Mouse (Mus musculus): ENCODE results near the gene Ube2h. TPM values are rescaled to one million over a fixed set of nuclear protein-coding genes. Genes with fewer than 3 reads are reported as not detected.

Gene Ube2h
- polyA plus RNA-seq, 1 experiment from 2014 or later: 68.1 TPM

DNA sequence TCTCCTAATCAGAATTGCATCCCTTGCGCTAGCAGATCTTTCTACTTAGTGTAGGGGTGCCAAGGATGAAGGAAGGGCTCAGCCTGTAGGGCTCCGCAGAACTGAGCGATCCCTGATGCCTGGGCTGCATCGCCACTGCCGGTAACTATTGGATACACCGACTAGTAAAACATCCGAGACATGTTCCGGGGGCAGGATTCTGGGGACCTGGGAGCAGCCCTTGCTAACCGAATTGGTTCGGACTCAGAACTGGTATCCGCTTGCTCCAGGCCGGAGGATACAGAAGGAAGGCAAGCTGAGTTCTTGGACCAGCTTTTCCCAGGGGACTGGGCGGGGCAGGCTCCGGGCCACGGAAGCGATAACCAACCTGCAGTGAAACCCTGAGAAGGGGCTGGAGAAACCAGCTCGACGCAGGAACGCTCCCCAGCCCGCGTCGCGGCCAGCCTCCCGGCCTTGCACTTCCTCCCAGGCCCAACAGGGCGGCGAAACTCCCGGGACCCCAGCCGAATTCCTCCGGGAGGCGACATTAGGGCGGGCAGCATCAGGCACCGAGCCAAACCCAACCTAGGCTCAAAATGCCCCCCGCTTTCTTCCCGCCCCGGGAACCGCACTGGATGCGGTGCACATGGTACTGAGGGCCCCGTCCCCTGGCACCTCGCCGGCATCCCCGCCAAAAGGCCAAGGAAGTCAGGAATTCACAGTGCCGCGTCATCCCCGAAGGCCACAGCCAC lies 131.4 kb downstream of the Ube2h start:
- WGBS: 2% methylated on average over 44 of the region's 44 CpGs
- H3K9me3 ChIP-seq (ENCODE audit: control insufficient read depth, low read length): no peaks in the 10 kb centered on the region
- H3K4me3 ChIP-seq (ENCODE audit: low read length): peak overlapping the region; percentile 48
- H3K9ac ChIP-seq (ENCODE audit: low read depth, low read length): peak overlapping the region; percentile 59
- H3K27ac ChIP-seq (ENCODE audit: low read depth, low read length): peak overlapping the region; percentile 65; the same call in 1 of the 2 replicates
- ATAC-seq (ENCODE audit: low FRiP score, low TSS enrichment): no peak
- H3K27me3 ChIP-seq (ENCODE audit: control insufficient read depth, insufficient read depth, low read length): peaks cover 78% of the 10 kb centered on the region
- H3K36me3 ChIP-seq (ENCODE audit: control insufficient read depth, insufficient read depth, low read length): no peaks in the 10 kb centered on the region
- peaks cover 48% of the 10 kb centered on the region for H3K4me1 ChIP-seq (ENCODE audit: control insufficient read depth, insufficient read depth, low read length)
- peak overlapping the region; percentile 56 for H3K4me2 ChIP-seq (replicated peaks; ENCODE audit: low read depth, low read length)

DNA sequence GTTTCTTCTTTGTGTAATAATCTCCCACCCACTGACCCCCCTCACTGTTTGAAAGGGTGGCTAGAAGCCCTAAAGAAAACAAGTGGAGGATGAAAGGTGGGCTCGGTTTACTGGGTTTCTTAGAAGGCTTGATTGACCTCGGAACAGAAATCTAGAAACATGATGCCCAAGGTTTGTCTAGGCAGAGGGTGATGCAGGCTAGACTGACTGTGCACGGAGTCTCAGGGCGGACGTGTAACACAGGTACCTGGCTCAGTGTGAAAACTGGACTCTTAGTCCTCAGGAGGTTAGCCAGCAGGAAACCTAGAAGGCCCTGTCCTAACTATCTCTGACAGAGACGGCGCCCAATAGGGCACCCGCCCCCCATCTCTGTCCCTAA lies 131.9 kb downstream of the Ube2h start:
- H3K9me3 ChIP-seq (ENCODE audit: control insufficient read depth, low read length): no peaks in the 10 kb centered on the region
- H3K36me3 ChIP-seq (ENCODE audit: control insufficient read depth, insufficient read depth, low read length): no peaks in the 10 kb centered on the region
- peaks cover 74% of the 10 kb centered on the region for H3K27me3 ChIP-seq (ENCODE audit: control insufficient read depth, insufficient read depth, low read length)
- H3K4me1 ChIP-seq (ENCODE audit: control insufficient read depth, insufficient read depth, low read length): peaks cover 51% of the 10 kb centered on the region
- 6% methylated on average over 8 of the region's 8 CpGs for WGBS
- H3K4me3 ChIP-seq (ENCODE audit: low read length): peak overlapping the region; percentile 48
- no peak for ATAC-seq (ENCODE audit: low FRiP score, low TSS enrichment)
- H3K27ac ChIP-seq (ENCODE audit: low read depth, low read length): no peak overlapping the region
- H3K9ac ChIP-seq (ENCODE audit: low read depth, low read length): 0 out of 2 replicates have a peak overlapping the region, but pooled peaks have one; percentile 59
- H3K4me2 ChIP-seq (replicated peaks; ENCODE audit: low read depth, low read length): peak overlapping the region; percentile 56

DNA sequence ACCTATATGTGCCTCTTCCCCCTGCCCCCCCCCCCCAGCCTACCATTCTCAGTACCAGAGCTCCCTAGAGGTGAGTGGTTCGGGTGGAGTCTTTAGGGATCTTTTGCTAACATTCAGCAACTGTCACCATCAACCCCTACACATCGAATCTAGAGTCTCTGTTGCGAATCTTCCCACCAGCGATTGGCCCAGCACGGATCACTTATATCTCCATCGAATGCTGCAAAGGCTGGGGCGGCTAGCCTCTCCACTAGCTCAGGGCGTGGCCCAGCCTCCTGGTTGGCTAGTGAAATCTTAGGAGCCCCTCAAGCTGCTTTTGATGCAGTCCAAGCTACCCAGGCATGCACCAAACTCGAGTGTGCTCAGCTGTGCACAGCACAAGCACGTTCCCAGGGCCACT lies 132.4 kb downstream of the Ube2h start:
- Histone ChIP-seq H3K27me3 (ENCODE audit: control insufficient read depth, insufficient read depth, low read length) (peaks cover 69% of the 10 kb centered on the region), H3K4me3 (ENCODE audit: low read length) (peak overlapping the region; percentile 48), H3K4me2 (replicated peaks; ENCODE audit: low read depth, low read length) (peak overlapping the region; percentile 56; the same call in 1 of the 2 replicates), H3K4me1 (ENCODE audit: control insufficient read depth, insufficient read depth, low read length) (peaks cover 55% of the 10 kb centered on the region), H3K9ac (ENCODE audit: low read depth, low read length) (no peak overlapping the region), H3K36me3 (ENCODE audit: control insufficient read depth, insufficient read depth, low read length) (no peaks in the 10 kb centered on the region), H3K9me3 (ENCODE audit: control insufficient read depth, low read length) (no peaks in the 10 kb centered on the region), H3K27ac (ENCODE audit: low read depth, low read length) (no peak overlapping the region)
- 19% methylated on average over 10 of the region's 10 CpGs for WGBS
- no peak for ATAC-seq (ENCODE audit: low FRiP score, low TSS enrichment)

DNA sequence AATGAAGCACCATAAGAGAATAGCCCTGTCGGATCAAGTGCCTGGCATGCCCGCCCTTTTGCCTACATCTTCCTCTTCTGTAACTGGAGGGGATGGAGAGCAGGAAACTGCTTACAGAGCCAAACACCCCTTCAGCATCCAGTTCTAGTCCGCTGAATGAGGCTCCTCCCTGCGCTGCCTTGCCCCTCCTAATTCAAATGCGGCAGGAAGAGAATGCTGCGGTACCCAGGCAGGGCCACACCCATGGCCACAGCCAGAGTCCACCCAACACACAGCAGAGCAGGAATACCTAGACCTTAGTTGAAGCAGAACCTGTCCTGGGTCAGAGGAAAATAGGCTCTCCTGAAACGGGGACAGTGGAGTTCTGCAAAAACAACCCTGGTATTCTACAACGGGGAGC lies 133.1 kb downstream of the Ube2h start:
- Histone ChIP-seq H3K27ac (ENCODE audit: low read depth, low read length) (no peak overlapping the region), H3K9me3 (ENCODE audit: control insufficient read depth, low read length) (no peaks in the 10 kb centered on the region), H3K27me3 (ENCODE audit: control insufficient read depth, insufficient read depth, low read length) (peaks cover 63% of the 10 kb centered on the region), H3K4me2 (replicated peaks; ENCODE audit: low read depth, low read length) (no peak overlapping the region), H3K9ac (ENCODE audit: low read depth, low read length) (no peak overlapping the region), H3K36me3 (ENCODE audit: control insufficient read depth, insufficient read depth, low read length) (no peaks in the 10 kb centered on the region), H3K4me1 (ENCODE audit: control insufficient read depth, insufficient read depth, low read length) (peaks cover 54% of the 10 kb centered on the region), H3K4me3 (ENCODE audit: low read length) (no peak overlapping the region)
- no peak for ATAC-seq (ENCODE audit: low FRiP score, low TSS enrichment)
- 31% methylated on average over 8 of the region's 8 CpGs for WGBS

DNA sequence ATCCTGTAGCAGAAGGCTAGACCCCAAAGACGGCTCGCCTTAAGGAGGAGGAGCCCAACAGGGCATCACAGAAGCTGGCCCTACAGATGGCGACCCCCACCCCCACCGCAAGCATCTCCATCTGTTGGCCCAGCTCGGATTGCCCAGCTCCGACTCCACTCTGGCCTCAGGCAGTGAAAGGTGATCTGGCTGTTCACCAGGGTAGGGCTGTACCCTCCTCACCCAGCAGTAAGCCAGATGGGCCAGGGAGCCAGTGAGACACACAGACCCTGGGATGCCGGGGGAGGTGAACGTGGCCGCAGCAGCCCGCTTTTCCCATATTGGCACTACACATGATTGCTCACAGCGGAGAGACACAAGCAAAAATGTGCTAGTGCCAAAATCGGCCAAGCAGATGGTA lies 135.2 kb downstream of the Ube2h start:
- Histone ChIP-seq H3K4me2 (replicated peaks; ENCODE audit: low read depth, low read length) (no peak overlapping the region), H3K4me1 (ENCODE audit: control insufficient read depth, insufficient read depth, low read length) (peaks cover 34% of the 10 kb centered on the region), H3K27ac (ENCODE audit: low read depth, low read length) (no peak overlapping the region), H3K36me3 (ENCODE audit: control insufficient read depth, insufficient read depth, low read length) (no peaks in the 10 kb centered on the region), H3K4me3 (ENCODE audit: low read length) (no peak overlapping the region), H3K27me3 (ENCODE audit: control insufficient read depth, insufficient read depth, low read length) (peaks cover 42% of the 10 kb centered on the region), H3K9ac (ENCODE audit: low read depth, low read length) (no peak overlapping the region), H3K9me3 (ENCODE audit: control insufficient read depth, low read length) (no peaks in the 10 kb centered on the region)
- ATAC-seq (ENCODE audit: low FRiP score, low TSS enrichment): peak; percentile 62
- 23% methylated on average over 12 of the region's 12 CpGs for WGBS

DNA sequence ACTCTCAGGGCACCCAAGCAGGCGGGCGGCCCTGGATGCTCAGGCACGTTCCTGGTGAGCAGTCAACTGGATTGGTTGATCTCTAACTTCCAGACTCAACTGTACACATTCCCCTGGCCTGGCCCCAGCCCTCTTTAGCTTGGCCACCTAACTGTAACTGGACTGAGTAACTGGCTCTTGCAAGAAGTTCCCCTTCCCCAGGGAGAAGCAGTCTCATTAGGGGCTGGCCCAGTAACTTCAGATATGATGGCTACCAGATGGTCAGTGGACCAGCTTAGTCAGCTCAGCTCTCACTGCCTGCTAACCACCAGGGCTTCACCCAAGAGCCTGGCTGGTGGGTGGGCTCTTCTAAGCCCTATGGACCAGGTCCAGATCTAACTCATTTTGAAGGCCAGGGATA lies 136.1 kb downstream of the Ube2h start:
- Histone ChIP-seq H3K36me3 (ENCODE audit: control insufficient read depth, insufficient read depth, low read length) (no peaks in the 10 kb centered on the region), H3K9me3 (ENCODE audit: control insufficient read depth, low read length) (no peaks in the 10 kb centered on the region), H3K27ac (ENCODE audit: low read depth, low read length) (no peak overlapping the region), H3K27me3 (ENCODE audit: control insufficient read depth, insufficient read depth, low read length) (peaks cover 33% of the 10 kb centered on the region), H3K4me2 (replicated peaks; ENCODE audit: low read depth, low read length) (no peak overlapping the region), H3K4me3 (ENCODE audit: low read length) (no peak overlapping the region), H3K4me1 (ENCODE audit: control insufficient read depth, insufficient read depth, low read length) (peaks cover 26% of the 10 kb centered on the region; the same call in 1 of the 2 replicates), H3K9ac (ENCODE audit: low read depth, low read length) (no peak overlapping the region)
- no peak for ATAC-seq (ENCODE audit: low FRiP score, low TSS enrichment)
- 81% methylated on average over 3 of the region's 3 CpGs for WGBS

DNA sequence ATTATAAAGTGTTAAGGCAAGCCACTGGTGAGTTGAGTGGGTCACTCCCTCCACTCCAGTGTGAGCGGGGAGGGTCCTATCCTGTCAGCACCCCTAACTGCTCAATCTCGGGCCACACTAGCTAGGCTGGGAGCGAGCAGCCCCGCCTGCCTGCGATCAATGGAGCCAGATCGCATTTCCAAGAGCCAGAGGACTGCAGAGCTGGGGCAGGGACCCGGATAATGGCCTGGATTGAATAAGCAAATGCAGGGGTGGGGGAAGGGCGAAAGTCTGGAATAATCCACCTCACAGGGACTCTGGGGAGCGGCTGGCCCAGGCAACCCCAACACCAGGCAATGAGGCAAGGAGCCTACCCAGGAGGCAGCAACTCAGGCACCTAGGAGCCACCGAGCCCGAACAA lies 137.1 kb downstream of the Ube2h start:
- no peaks in the 10 kb centered on the region for H3K36me3 ChIP-seq (ENCODE audit: control insufficient read depth, insufficient read depth, low read length)
- no peak overlapping the region for H3K27ac ChIP-seq (ENCODE audit: low read depth, low read length)
- H3K4me1 ChIP-seq (ENCODE audit: control insufficient read depth, insufficient read depth, low read length): peaks cover 24% of the 10 kb centered on the region; the same call in 1 of the 2 replicates
- no peak overlapping the region for H3K4me2 ChIP-seq (replicated peaks; ENCODE audit: low read depth, low read length)
- peaks cover 24% of the 10 kb centered on the region for H3K27me3 ChIP-seq (ENCODE audit: control insufficient read depth, insufficient read depth, low read length)
- H3K9me3 ChIP-seq (ENCODE audit: control insufficient read depth, low read length): no peaks in the 10 kb centered on the region
- H3K4me3 ChIP-seq (ENCODE audit: low read length): no peak overlapping the region
- ATAC-seq (ENCODE audit: low FRiP score, low TSS enrichment): 0 out of 2 replicates have a peak, but pooled peaks have one; percentile 10
- WGBS: 16% methylated on average over 11 of the region's 11 CpGs
- H3K9ac ChIP-seq (ENCODE audit: low read depth, low read length): no peak overlapping the region

DNA sequence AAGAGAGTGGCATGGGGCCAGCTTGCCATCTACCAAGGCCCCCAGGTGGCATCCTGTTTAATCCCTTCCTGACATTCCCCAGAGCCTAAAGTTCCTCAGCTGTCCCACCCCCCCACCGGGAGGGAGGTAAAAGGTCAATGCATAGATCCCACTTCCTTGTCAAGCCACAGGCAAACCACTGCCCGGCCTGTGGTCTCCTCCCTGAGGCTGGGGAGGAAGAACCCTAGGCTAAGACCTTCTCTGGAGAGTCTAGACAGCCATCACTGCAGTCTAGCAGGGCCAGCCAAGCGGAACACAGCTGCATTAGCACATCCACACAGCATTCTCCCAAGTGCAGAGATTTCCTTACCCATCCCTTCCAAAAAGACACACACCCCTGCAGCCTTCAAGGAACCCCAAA lies 138.0 kb downstream of the Ube2h start:
- Histone ChIP-seq H3K27me3 (ENCODE audit: control insufficient read depth, insufficient read depth, low read length) (peaks cover 15% of the 10 kb centered on the region), H3K4me2 (replicated peaks; ENCODE audit: low read depth, low read length) (no peak overlapping the region), H3K27ac (ENCODE audit: low read depth, low read length) (no peak overlapping the region), H3K9me3 (ENCODE audit: control insufficient read depth, low read length) (no peaks in the 10 kb centered on the region), H3K4me1 (ENCODE audit: control insufficient read depth, insufficient read depth, low read length) (peaks cover 28% of the 10 kb centered on the region; the same call in 1 of the 2 replicates), H3K4me3 (ENCODE audit: low read length) (no peak overlapping the region), H3K36me3 (ENCODE audit: control insufficient read depth, insufficient read depth, low read length) (no peaks in the 10 kb centered on the region), H3K9ac (ENCODE audit: low read depth, low read length) (no peak overlapping the region)
- WGBS: 55% methylated on average over 3 of the region's 3 CpGs
- no peak for ATAC-seq (ENCODE audit: low FRiP score, low TSS enrichment)

DNA sequence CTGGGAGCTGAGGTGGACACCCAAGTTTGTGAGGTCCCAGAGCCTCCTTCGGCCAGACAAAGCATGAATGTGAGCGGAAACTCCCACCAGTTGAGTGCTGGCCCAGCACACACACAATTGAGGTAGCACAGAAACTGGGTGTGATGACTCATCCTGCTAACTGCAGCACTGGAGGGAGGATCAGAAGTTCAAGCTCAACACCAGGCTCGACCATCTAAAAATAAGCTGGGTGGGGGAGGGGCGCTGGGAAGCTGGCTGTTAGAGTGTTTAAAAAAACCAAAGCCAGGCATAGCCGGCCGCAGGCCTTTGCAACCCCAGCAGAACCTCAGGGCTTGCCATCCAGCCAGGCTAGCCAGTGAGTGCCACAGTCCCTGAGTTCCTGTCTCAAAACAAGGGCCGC lies 142.2 kb downstream of the Ube2h start:
- Histone ChIP-seq H3K4me2 (replicated peaks; ENCODE audit: low read depth, low read length) (no peak overlapping the region), H3K27ac (ENCODE audit: low read depth, low read length) (no peak overlapping the region), H3K9ac (ENCODE audit: low read depth, low read length) (no peak overlapping the region), H3K36me3 (ENCODE audit: control insufficient read depth, insufficient read depth, low read length) (no peaks in the 10 kb centered on the region), H3K4me1 (ENCODE audit: control insufficient read depth, insufficient read depth, low read length) (peaks cover 5% of the 10 kb centered on the region; the same call in 1 of the 2 replicates), H3K9me3 (ENCODE audit: control insufficient read depth, low read length) (no peaks in the 10 kb centered on the region), H3K27me3 (ENCODE audit: control insufficient read depth, insufficient read depth, low read length) (no peaks in the 10 kb centered on the region), H3K4me3 (ENCODE audit: low read length) (no peak overlapping the region)
- no peak for ATAC-seq (ENCODE audit: low FRiP score, low TSS enrichment)
- WGBS: 42% methylated on average over 7 of the region's 7 CpGs

Measured in kidney, embryonic 14.5 days (tissue).